Mouse (Mus musculus): ENCODE measurements at regions not wholly inside any gene's neighbourhood (a gene's known extent, or its start where the extent isn't known, plus 50 kb on each side); places are given as distances from the start of the nearest gene placed in this dataset.

DNA sequence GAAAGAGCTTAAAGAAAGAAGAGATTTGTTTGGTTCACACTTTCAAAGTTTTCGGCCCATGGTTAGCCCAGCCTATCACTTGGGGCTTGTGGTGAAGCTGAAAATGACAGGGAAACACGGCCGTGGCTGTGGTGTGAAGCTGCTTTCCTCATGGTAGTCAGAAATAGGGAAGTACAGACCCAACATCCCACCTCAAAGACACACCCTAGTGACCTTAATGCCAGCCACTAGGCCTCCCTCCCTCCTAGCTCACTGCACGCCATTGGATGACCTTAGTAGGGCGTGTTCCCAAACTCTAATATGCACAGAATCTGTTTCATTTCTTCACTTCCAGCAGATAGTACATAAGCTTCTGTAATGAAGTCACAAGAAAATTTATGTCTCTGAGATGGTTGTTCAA, 93.4 kb upstream of the Nxt1 start:
- no peaks in the 10 kb centered on the region for H3K9me3 ChIP-seq
- H3K27ac ChIP-seq (replicated peaks): no peak overlapping the region
- WGBS: 87% methylated on average over 5 of the region's 5 CpGs
- no peak overlapping the region for H3K9ac ChIP-seq (replicated peaks)
- no peaks in the 10 kb centered on the region for H3K36me3 ChIP-seq
- ATAC-seq (replicated peaks): no peak
- H3K4me1 ChIP-seq: no peaks in the 10 kb centered on the region
- no peak overlapping the region for H3K4me3 ChIP-seq
- H3K27me3 ChIP-seq: no peaks in the 10 kb centered on the region
- H3K4me2 ChIP-seq (replicated peaks): no peak overlapping the region

- Histone ChIP-seq H3K4me3 (no peak overlapping the region), H3K36me3 (no peaks in the 10 kb centered on the region), H3K9me3 (no peaks in the 10 kb centered on the region), H3K27ac (replicated peaks) (no peak overlapping the region), H3K4me1 (no peaks in the 10 kb centered on the region), H3K27me3 (no peaks in the 10 kb centered on the region), H3K9ac (replicated peaks) (no peak overlapping the region), H3K4me2 (replicated peaks) (no peak overlapping the region)
- no peak for ATAC-seq (replicated peaks)
- WGBS: 79% methylated on average over 2 of the region's 2 CpGs
Measured at GRCm38 (mm10) chr2:148578176-148578575, 94.2 kb upstream of the Nxt1 start.

DNA sequence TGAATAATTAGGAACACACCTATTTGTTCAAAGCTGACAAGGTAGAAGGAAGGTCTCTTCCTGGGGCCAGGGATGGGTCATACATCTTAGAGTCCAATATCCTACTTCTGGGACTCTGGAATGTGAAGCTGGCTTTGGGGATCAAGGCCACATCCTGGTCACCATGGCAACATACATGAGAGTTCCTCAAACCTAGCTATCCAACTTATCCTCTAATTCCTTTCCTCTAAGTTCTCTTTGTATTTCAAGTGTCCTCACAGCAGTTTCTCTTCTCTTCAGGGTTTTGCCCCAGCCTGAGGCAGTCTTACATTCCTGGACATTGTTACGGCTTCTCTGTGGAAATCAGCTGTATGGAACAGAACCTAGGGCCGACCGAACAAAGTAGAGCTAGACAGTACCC, 97.0 kb upstream of the Nxt1 start:
- H3K27me3 ChIP-seq: no peaks in the 10 kb centered on the region
- no peaks in the 10 kb centered on the region for H3K4me1 ChIP-seq
- H3K27ac ChIP-seq (replicated peaks): no peak overlapping the region
- H3K36me3 ChIP-seq: no peaks in the 10 kb centered on the region
- H3K4me2 ChIP-seq (replicated peaks): no peak overlapping the region
- ATAC-seq (replicated peaks): no peak
- H3K4me3 ChIP-seq: no peak overlapping the region
- no peak overlapping the region for H3K9ac ChIP-seq (replicated peaks)
- 70% methylated on average over 3 of the region's 3 CpGs for WGBS
- no peaks in the 10 kb centered on the region for H3K9me3 ChIP-seq

DNA sequence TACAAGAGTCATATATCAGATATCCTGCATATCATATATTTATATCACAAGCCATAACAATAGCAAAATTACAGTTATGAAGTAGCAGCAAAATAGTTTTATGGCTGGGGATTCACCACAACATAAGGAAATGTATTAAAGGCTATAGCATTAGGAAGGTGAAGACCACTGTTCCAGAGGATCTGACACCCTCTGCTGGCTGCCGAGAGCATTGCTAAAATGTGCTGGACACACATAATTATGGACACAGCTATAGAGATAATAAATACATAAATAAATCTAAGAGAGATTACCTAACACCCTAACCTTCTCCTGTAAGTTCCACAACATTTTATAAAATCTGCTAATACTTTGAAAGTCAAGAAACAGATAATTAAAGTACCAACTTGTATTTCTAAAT, 100.2 kb upstream of the Nxt1 start:
- Histone ChIP-seq H3K4me3 (no peak overlapping the region), H3K27ac (replicated peaks) (no peak overlapping the region), H3K36me3 (no peaks in the 10 kb centered on the region), H3K27me3 (no peaks in the 10 kb centered on the region), H3K4me2 (replicated peaks) (no peak overlapping the region), H3K4me1 (no peaks in the 10 kb centered on the region), H3K9ac (replicated peaks) (no peak overlapping the region), H3K9me3 (no peaks in the 10 kb centered on the region)
- ATAC-seq (replicated peaks): no peak
- WGBS: 32% methylated on average over 1 of the region's 1 CpGs

GRCm38 (mm10) chr2:148571616-148572015, 100.8 kb upstream of the Nxt1 start:
- no peak overlapping the region for H3K9ac ChIP-seq (replicated peaks)
- H3K36me3 ChIP-seq: no peaks in the 10 kb centered on the region
- no peak for ATAC-seq (replicated peaks)
- no peak overlapping the region for H3K27ac ChIP-seq (replicated peaks)
- no peak overlapping the region for H3K4me2 ChIP-seq (replicated peaks)
- no peaks in the 10 kb centered on the region for H3K27me3 ChIP-seq
- 100% methylated on average over 1 of the region's 1 CpGs for WGBS
- H3K9me3 ChIP-seq: no peaks in the 10 kb centered on the region
- no peak overlapping the region for H3K4me3 ChIP-seq
- H3K4me1 ChIP-seq: no peaks in the 10 kb centered on the region

GRCm38 (mm10) chr2:148571018-148571417, 101.4 kb upstream of the Nxt1 start:
- Histone ChIP-seq H3K27ac (replicated peaks) (no peak overlapping the region), H3K9me3 (no peaks in the 10 kb centered on the region), H3K4me3 (no peak overlapping the region), H3K36me3 (no peaks in the 10 kb centered on the region), H3K4me1 (no peaks in the 10 kb centered on the region), H3K4me2 (replicated peaks) (no peak overlapping the region), H3K27me3 (no peaks in the 10 kb centered on the region), H3K9ac (replicated peaks) (no peak overlapping the region)
- no peak for ATAC-seq (replicated peaks)
- WGBS: 83% methylated on average over 5 of the region's 5 CpGs

DNA sequence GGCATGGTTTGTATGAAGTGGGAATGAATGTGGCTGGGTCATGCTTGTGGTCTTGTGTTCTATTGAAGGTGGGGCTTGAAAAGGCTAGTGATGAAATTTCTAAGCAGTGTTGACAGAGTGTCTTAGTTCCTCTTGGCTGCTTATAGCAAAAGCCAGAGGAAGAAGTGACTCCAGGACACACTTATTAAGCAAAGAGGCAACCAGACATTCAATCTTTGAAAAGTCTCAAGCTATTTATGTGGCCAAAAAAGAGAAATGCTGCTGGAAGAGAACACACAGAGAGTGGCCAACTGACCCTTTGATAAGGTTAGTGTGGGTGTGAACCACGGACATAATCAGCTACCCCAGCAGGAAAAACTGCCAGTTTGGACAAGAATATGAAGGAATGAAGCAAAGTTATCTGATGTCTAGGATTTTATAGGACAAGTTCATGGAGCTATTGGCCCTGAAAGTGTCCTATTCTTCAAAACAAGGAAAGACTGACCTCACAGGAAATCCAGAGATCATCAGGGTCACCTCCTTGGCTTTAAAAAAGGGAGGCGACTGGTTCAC, 104.4 kb upstream of the Nxt1 start:
- Histone ChIP-seq H3K4me2 (replicated peaks) (no peak overlapping the region), H3K9ac (replicated peaks) (no peak overlapping the region), H3K27ac (replicated peaks) (no peak overlapping the region), H3K4me1 (no peaks in the 10 kb centered on the region), H3K27me3 (no peaks in the 10 kb centered on the region), H3K9me3 (no peaks in the 10 kb centered on the region), H3K4me3 (no peak overlapping the region), H3K36me3 (no peaks in the 10 kb centered on the region)
- WGBS: 72% methylated on average over 2 of the region's 2 CpGs
- no peak for ATAC-seq (replicated peaks)

- WGBS: 85% methylated on average over 3 of the region's 3 CpGs
Measured at GRCm38 (mm10) chr2:148563390-148563789, 109.0 kb upstream of the Nxt1 start.

GRCm38 (mm10) chr2:148562041-148562440, 110.4 kb upstream of the Nxt1 start:
- no peak for ATAC-seq (replicated peaks)
- no peak overlapping the region for H3K27ac ChIP-seq (replicated peaks)
- H3K9me3 ChIP-seq: no peaks in the 10 kb centered on the region
- WGBS: 50% methylated on average over 3 of the region's 3 CpGs
- H3K9ac ChIP-seq (replicated peaks): no peak overlapping the region
- H3K4me3 ChIP-seq: no peak overlapping the region
- no peak overlapping the region for H3K4me2 ChIP-seq (replicated peaks)
- H3K36me3 ChIP-seq: no peaks in the 10 kb centered on the region
- H3K27me3 ChIP-seq: no peaks in the 10 kb centered on the region
- H3K4me1 ChIP-seq: no peaks in the 10 kb centered on the region

More at GRCm38 (mm10) chr2:148563390-148563789, 109.0 kb upstream of the Nxt1 start:
- Histone ChIP-seq H3K27me3 (no peaks in the 10 kb centered on the region), H3K4me2 (replicated peaks) (no peak overlapping the region), H3K4me1 (no peaks in the 10 kb centered on the region), H3K36me3 (no peaks in the 10 kb centered on the region), H3K9me3 (no peaks in the 10 kb centered on the region), H3K9ac (replicated peaks) (no peak overlapping the region), H3K27ac (replicated peaks) (no peak overlapping the region), H3K4me3 (no peak overlapping the region)
- ATAC-seq (replicated peaks): no peak

DNA sequence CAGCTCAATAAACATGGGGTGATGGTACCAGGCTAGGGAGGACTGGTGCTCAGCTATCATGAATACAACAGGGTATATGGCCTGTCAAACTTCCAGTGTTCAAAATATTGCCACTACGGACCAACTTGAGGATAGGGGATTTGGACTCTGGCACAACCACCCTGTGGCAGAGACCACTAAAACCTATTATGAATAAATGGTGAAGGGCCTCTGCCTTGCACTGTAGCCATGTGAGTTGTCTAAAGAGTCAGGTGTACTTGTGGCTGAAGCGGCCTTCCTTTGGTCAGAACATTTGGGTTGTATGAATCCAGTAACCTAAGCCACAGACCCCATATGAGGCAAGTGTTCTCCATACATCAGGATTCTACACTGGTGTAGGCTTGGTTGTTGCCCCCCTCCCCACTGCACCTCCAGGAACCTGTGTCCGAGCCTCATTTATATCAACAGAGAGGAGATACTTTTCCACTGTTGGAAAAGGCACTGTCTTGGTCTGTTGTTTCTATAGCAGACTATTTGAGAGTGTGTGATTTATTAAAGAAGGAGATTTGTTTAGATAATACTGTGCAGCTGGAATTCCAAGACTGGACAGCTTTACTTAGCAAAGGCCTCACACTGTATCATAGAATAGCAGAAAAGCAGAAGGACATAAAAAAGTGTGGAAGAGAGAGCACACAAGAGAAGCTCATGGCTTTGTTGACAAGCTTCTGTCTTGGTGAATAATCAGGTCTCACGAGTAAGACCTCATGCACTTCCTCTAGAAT, 112.2 kb upstream of the Nxt1 start:
- H3K9me3 ChIP-seq: no peaks in the 10 kb centered on the region
- no peaks in the 10 kb centered on the region for H3K36me3 ChIP-seq
- no peak overlapping the region for H3K27ac ChIP-seq (replicated peaks)
- WGBS: 83% methylated on average over 4 of the region's 4 CpGs
- no peaks in the 10 kb centered on the region for H3K27me3 ChIP-seq
- H3K4me3 ChIP-seq: no peak overlapping the region
- ATAC-seq (replicated peaks): no peak
- H3K4me1 ChIP-seq: no peaks in the 10 kb centered on the region
- no peak overlapping the region for H3K9ac ChIP-seq (replicated peaks)
- no peak overlapping the region for H3K4me2 ChIP-seq (replicated peaks)

DNA sequence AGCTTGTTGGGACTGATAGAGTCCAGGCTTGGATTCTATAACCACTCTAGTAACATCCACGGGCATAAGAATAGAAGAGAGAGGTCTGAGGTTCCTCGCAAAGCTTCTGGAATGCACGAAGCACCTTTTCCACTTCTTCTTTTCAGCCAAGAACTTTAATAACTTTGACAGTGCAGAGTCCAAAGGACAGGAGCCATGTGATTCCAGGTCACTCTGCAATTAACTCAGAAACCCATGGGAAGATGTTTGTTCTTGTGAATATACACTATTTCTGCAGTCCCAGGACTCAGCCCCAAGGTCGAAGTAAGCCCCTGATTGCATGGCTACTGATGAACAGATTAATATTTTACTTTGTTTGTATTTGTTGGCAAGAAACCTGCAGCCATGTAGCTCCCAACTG, 113.0 kb upstream of the Nxt1 start:
- H3K4me1 ChIP-seq: no peaks in the 10 kb centered on the region
- H3K4me2 ChIP-seq (replicated peaks): no peak overlapping the region
- H3K9me3 ChIP-seq: no peaks in the 10 kb centered on the region
- H3K27me3 ChIP-seq: no peaks in the 10 kb centered on the region
- H3K4me3 ChIP-seq: no peak overlapping the region
- H3K36me3 ChIP-seq: no peaks in the 10 kb centered on the region
- no peak for ATAC-seq (replicated peaks)
- H3K9ac ChIP-seq (replicated peaks): no peak overlapping the region
- H3K27ac ChIP-seq (replicated peaks): no peak overlapping the region
- 82% methylated on average over 4 of the region's 4 CpGs for WGBS

- ATAC-seq (replicated peaks): no peak
- Histone ChIP-seq H3K4me1 (no peaks in the 10 kb centered on the region), H3K9ac (replicated peaks) (no peak overlapping the region), H3K4me2 (replicated peaks) (no peak overlapping the region), H3K27ac (replicated peaks) (no peak overlapping the region), H3K27me3 (no peaks in the 10 kb centered on the region), H3K9me3 (no peaks in the 10 kb centered on the region), H3K4me3 (no peak overlapping the region), H3K36me3 (no peaks in the 10 kb centered on the region)
Measured at GRCm38 (mm10) chr2:148558365-148558764, 114.0 kb upstream of the Nxt1 start.

DNA sequence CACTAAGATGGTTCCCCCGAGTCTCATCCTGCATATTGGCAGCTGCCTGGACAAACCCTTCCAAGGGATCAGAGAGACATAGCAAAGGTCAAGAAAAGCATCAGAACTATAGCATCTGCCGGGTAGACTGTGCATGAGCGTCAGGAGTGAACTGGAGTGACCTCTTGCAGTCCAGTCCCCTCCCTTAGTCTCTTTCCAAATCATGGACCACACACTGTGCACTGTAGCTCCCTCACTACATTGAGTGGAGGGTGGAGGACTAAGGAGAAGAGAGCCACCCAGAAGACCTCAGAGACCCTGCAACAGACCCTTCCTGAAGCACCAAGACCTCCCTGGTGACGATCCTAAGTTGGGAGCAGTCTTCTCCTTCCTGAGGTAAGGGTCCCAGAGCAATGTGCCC, 107.8 kb upstream of the Cd93 start:
- Histone ChIP-seq H3K27ac (replicated peaks) (no peak overlapping the region), H3K4me2 (replicated peaks) (no peak overlapping the region), H3K9ac (replicated peaks) (no peak overlapping the region), H3K36me3 (no peaks in the 10 kb centered on the region), H3K9me3 (no peaks in the 10 kb centered on the region), H3K4me1 (no peaks in the 10 kb centered on the region), H3K4me3 (no peak overlapping the region), H3K27me3 (no peaks in the 10 kb centered on the region)
- WGBS: 87% methylated on average over 4 of the region's 4 CpGs
- ATAC-seq (replicated peaks): no peak
